Mouse (Mus musculus): ENCODE data around the gene Zbtb4. TPM values are rescaled to one million over a fixed set of nuclear protein-coding genes. Genes with fewer than 3 reads are reported as not detected.

The Zbtb4 gene
- total RNA-seq, 2 experiments from 2014 or later = 33.3 to 39.6 TPM

GRCm38 (mm10) chr11:69760901-69761200 is 4.9 kb upstream of the Zbtb4 start:
- intact Hi-C loops (cut with DNase I) = no loop called here

DNA sequence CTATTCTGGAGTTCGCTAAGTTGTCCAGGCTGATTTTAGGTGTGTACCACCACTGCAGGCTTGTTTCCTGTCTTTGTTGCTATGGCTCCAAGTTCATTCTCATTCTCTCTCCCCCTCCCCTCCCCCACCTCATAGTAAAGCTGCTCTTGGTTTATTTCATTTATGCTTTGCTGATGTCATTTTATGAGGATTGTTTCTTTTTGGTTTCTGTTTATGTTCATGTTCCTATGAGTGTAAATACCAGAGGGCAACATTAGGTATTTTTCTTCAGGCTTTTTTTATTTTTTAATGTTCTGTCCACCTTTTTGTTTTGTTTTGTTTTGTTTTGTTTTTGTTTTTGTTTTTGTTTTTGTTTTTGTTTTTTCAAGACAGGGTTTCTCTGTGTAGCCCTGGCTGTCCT is 3.8 kb upstream of the Zbtb4 start, which contains the start of gene Slc35g3:
Gene Slc35g3 (minus strand): TSS at position 101 of the 400 bp plus-strand sequence.
- intact Hi-C loops (cut with DNase I) = no loop called here
- DNase-seq (ENCODE audit: low spot score) = no peak

More at GRCm38 (mm10) chr11:69760901-69761200, 4.9 kb upstream of the Zbtb4 start:
- DNase-seq (ENCODE audit: low spot score) = no peak

- DNase-seq (ENCODE audit: low spot score) = no peak
- intact Hi-C loops (cut with DNase I) = no loop called here
Observed at GRCm38 (mm10) chr11:69763551-69763950, 2.2 kb upstream of the Zbtb4 start.

DNA sequence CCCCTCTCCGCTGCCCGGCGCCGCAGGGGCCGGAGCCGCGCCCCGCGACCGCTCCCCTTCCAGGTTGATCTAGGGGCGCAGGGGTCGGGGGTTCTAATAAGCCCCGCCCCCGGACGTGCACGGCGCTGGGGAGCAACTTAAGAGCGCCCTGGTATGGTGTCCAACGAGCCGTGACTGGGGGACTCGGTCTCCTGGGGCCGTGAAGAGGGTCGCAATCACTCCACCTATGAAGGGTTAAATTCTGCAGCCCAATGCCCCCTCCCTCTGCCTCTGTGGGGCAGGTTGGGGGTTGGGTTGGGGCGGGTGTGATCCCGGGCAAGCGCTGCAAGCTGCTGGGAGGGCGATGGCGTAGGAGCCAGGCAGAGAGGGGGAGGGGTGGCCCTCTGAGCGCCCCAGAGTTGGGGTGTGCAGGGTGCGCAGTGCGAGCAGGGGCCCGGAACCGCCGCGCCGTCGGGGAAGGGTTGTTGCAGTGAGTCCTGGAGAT is 456 bp downstream of the Zbtb4 start:
- intact Hi-C loops (cut with DNase I) = loop anchor here (2.0 kb wide), 1 partner anchor 37 kb away; no protein-coding TSS in a partner anchor
- DNase-seq (ENCODE audit: low spot score) = peak; percentile 58

GRCm38 (mm10) chr11:69766872-69767624 is 1.3 kb downstream of the Zbtb4 start:
- intact Hi-C loops (cut with DNase I) = loop anchor here (2.0 kb wide), 1 partner anchor 36 kb away; no protein-coding TSS in a partner anchor
- no peak for DNase-seq (ENCODE audit: low spot score)

DNA sequence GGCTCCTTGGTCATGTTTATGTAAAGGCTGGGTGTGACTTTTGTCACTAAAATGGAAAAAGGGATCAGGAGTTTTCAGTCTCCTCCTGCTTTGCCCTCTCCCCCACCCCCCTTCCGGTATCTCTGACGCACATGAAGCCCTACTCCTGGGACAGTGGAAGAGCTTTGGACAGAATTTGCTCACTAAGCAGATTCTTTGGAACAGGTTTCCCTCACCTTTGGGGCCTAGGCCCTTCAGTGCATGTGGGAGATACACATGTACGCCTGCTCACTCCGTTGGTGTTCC is 1.9 kb downstream of the Zbtb4 start:
- intact Hi-C loops (cut with DNase I) = loop anchor here (2.0 kb wide), 1 partner anchor 35 kb away; no protein-coding TSS in a partner anchor
- no peak for DNase-seq (ENCODE audit: low spot score)

DNA sequence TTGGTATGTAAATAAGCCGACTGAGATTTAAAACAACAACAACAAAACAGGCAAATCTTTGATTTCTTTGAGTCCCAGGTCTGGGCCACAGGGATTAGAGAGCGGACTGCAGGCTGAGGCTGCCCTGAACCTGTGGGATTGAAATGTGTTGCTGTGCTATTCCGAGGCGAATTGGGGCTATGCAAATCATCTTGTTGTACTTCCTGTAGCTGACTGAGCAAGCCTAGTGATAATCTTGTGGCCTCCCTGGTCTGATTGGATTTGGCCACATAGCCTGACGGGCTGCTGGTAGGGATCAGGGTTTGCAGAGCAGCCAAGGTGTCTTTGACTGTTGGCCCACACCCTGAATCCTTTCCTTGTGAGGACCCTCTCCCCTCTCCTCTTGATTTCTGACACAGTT is 9.2 kb downstream of the Zbtb4 start:
- intact Hi-C loops (cut with DNase I) = no loop called here

GRCm38 (mm10) chr11:69775716-69776115 is 10.0 kb downstream of the Zbtb4 start:
- DNase-seq (ENCODE audit: low spot score) = no peak
- intact Hi-C loops (cut with DNase I) = no loop called here

More for the DNA sequence above, 9.2 kb downstream of the Zbtb4 start:
- no peak for DNase-seq (ENCODE audit: low spot score)

DNA sequence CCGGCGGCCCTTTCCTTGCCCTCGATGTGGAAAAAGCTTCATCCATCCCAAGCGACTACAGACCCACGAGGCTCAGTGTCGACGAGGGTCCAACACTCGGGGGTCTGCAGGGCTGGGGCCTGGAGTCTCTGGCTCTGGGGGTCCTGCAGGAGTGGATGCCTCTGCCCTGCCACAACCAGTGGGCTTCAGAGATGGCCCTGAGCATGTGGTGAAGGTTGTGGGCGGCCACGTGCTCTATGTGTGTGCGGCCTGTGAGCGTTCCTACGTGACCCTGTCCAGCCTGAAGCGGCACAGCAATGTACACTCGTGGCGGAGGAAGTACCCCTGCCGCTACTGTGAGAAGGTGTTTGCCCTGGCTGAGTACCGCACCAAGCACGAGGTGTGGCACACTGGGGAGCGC is 10.8 kb downstream of the Zbtb4 start:
- no peak for DNase-seq (ENCODE audit: low spot score)
- intact Hi-C loops (cut with DNase I) = no loop called here

DNA sequence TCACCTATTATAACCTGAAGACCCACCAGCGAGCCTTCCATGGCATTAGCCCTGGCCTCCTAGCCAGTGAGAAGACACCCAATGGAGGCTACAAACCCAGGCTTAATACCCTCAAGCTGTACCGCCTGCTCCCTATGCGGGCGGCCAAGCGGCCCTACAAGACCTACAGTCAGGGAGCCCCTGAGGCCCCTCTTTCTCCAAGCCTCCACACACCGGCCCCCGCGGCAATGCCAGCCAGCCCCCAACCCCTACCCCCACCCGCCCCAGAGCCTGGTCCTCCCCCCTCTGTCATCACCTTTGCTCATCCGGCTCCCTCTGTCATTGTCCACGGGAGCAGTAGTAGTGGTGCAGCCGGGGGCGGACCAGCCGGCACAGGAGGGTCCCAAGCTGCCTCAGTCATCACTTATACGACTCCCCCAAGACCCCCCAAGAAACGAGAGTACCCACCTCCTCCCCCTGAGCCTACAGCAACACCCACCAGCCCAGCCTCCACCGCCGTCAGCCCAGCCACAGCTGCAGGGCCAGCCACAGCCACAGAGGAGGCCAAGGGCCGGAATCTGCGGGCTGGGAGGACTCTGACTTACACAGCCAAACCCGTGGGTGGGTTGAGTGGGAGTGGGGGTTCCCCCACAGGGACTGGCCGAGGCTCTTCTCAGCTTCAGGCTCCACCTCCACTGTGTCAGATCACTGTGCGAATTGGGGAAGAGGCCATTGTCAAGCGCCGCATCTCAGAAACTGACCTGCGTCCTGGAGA is 12.0 kb downstream of the Zbtb4 start:
- DNase-seq (ENCODE audit: low spot score) = no peak
- intact Hi-C loops (cut with DNase I) = no loop called here

GRCm38 (mm10) chr11:69778258-69778982 is 12.7 kb downstream of the Zbtb4 start:
- no peak for DNase-seq (ENCODE audit: low spot score)
- intact Hi-C loops (cut with DNase I) = no loop called here

DNA sequence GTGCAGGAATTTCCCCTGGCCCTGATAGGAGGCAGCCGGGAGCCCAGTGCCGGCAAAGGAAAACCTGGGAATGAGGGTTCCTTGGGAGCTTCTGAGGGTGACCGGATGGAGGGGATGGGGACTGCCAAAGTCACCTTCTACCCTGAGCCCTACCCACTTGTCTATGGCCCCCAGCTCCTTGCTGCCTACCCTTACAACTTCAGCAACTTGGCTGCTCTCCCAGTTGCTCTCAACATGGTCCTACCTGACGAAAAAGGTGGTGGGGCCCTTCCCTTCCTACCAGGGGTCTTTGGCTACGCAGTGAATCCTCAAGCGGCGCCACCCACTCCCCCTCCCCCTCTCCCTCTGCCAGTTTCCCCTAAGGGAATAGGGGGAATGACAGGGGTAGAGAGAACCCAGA is 13.3 kb downstream of the Zbtb4 start:
- intact Hi-C loops (cut with DNase I) = no loop called here
- no peak for DNase-seq (ENCODE audit: low spot score)

DNA sequence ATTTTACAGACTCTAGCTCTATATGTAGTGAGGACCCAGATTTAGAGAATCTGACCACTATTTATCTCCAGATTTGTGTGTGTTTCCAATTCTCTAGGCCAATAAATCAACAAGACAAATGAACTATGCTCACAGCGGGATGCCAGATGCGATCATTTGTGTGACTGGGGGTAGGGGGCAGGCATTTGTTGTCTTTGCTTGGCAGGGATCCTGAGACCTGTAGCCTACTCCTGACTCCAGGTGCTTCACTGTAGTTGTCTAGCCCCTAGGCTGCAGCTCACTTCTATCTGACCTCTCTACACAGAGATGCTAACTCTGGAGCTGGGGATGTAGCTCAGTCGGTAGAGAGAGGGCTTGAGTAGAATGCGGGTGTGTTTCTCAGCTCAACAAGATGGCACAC is 16.1 kb downstream of the Zbtb4 start:
- intact Hi-C loops (cut with DNase I) = no loop called here
- DNase-seq (ENCODE audit: low spot score) = no peak

DNA sequence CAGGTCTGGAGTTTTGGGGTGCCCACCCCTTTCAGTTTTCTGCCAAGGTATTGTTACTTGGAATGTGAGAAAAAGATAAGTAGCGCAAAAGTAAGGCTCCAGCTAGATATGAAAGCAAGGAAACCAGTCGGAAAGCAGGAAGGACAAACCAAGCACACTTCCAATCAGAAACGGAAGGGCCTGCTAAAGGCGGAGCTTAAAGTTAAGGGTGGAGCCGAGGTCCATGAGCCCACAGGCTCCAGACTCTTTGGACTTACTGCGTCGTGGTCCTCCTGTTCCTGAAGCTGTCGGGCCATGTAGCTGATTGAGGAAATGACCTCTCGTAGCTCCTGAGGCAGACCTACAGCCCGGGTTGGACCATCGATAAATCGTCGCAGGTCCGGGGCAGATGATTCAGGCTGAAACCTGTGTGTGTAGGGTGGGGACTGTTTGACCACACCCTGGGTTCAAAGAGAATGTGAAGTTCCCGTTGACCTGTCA is 19.1 kb downstream of the Zbtb4 start:
- intact Hi-C loops (cut with DNase I) = no loop called here
- peak; percentile 54 for DNase-seq (ENCODE audit: low spot score)

DNA sequence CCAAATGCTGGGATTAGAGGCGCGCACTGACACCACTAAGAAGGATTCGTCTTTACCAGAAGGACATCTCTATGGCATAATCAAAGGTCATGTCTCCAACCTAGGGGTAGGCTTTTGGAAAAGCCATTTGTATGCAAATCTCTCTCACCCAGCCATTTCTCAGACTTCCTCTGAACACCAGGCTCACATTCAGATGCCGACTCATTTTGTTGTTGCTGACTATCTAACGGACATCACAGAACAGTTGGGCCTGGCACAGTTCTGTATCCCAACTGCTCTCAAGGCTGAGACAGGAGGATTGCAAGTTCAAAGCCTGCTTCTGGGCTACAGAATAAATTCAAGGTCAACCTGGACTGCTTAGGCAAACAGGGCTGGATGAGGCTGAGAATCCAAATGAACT is 21.6 kb downstream of the Zbtb4 start:
- DNase-seq (ENCODE audit: low spot score) = no peak
- intact Hi-C loops (cut with DNase I) = no loop called here

GRCm38 (mm10) chr11:69789431-69789830 is 23.7 kb downstream of the Zbtb4 start:
- DNase-seq (ENCODE audit: low spot score) = no peak
- intact Hi-C loops (cut with DNase I) = no loop called here

DNA sequence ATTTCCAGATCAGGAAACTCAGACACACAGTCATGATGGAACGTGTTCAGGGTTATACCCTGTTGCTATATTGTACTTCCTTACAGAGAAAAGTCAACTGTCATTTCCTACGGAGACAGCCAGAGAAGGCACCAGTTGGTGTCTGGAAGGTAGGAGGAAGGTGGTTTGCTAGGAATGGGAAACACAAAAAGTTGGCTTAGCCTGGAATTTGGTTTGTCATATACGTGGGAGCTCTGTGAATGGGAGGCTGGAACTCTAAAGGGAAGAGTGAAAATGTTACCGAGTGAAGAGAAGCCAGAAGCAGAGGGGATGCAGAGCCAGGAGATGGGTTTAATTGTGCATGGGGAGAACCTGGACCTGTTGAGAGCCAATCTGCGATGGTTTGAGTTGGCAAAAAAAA is 25.7 kb downstream of the Zbtb4 start:
- no peak for DNase-seq (ENCODE audit: low spot score)
- intact Hi-C loops (cut with DNase I) = no loop called here

GRCm38 (mm10) chr11:69793429-69793828 is 27.7 kb downstream of the Zbtb4 start:
- intact Hi-C loops (cut with DNase I) = no loop called here
- DNase-seq (ENCODE audit: low spot score) = no peak

- DNase-seq (ENCODE audit: low spot score) = peak; percentile 94
- intact Hi-C loops (cut with DNase I) = loop anchor here (5.0 kb wide), 1 partner anchor 98 kb away; the partner anchor contains the start of genes Tnfsf12 and Tnfsfm13
Observed at GRCm38 (mm10) chr11:69795168-69795982, 29.7 kb downstream of the Zbtb4 start, which contains the start of gene Chrnb1. Gene Chrnb1, minus strand, starts transcription at chr11:69795943.
